Mouse (Mus musculus): ENCODE data around the gene Enox2.

Enox2 gene

DNA sequence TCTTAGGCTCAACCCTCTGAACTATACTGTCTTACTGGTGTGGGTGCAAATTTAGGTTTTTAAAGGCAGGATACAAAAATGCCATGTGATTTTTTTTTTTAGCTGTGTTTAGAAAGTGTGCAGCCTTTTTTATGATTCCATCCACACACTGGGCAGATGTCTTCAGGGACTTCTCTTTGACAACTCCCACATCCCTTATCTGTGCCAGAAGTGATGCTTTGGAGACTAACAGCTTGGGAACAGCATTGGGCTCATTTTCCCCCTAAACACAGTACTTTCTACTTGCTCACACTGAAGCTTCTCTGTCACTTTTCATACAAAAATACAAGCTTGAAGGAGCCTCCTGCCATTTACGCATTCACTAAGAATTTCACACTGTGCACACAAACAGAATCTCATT lies 282.4 kb downstream of the Enox2 start:
- in situ Hi-C loops (cut with MboI, MseI) = no loop called here

DNA sequence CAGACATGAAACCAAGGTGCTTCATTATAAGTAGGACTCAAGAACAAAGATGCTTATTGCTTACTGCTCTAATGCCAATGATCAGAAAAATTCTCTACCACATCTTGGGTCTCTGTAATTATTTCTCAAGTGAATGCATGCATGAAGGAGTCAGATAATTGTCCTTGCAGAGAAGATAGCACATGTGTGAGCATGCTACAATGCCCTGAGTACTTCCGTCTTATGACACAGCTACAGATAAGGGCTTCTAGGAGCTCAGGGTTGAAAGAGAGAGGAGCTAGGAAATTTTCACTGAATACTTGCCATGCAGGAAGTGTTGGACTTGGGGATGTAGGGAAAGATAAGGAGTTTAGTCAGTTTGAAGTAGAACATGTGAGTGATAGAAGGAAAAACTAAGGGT lies 285.2 kb downstream of the Enox2 start:
- in situ Hi-C loops (cut with MboI, MseI) = no loop called here

DNA sequence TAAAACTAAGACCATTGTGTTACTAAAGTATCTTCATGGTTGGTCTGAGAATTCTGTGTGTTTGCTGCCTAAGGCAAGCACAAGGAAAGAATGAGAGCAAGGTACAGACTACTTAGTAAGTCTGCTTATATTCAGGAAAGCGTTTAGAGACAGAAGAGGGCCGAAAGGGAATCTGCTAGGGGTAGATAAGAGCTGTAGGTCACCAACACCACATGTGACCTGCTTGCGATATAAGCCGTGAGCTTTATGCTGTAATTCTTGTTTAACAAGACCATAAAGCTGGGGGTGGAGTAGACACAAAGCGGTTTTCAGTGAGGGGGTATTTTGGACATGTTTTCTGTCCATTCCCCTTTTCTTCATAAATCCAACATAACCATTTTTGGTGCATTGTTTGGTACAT lies 302.4 kb downstream of the Enox2 start:
- in situ Hi-C loops (cut with MboI, MseI) = no loop called here

DNA sequence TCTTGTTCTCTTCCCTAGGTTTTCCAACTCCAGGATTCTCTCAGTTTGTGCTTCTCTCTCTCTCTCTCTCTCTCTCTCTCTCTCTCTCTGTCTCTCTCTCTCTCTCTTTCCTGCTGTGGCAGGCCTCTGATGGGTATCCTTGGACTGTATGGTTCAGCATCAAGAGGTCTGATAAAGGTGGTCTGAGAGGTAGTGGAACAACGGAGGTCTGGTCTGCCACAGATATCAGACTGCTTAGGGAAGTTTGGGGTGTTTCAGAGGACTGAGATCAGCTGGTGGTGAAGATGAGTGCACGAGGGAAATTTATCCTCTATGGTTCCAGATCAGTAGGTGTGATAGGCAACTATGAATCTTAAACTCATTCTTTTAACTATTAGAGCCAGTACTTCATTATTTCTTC lies 303.6 kb downstream of the Enox2 start:
- in situ Hi-C loops (cut with MboI, MseI) = no loop called here
